Mouse (Mus musculus): ENCODE results near the gene 1300017J02Rik.

GRCm38 (mm10) chr9:103275676-103276075 lies 29.2 kb downstream of the 1300017J02Rik start:
- TF ChIP-seq CTCF (IDR thresholded peaks at IDR 0.05) (no peak), POLR2A (IDR thresholded peaks at IDR 0.05; ENCODE audit: insufficient read depth, low read depth, low read length) (no peak)
